Mouse (Mus musculus) stomach, postnatal 0 days (tissue): ENCODE data around the gene Rnf152.

ENCODE experiments used
- CTCF ChIP-seq: IDR thresholded peaks from 2 replicates; pipeline ENCODE4 v1.5.1; 2016; ENCODE audit warnings: antibody characterized with exemption, low read depth, mild to moderate bottlenecking, moderate library complexity
- EP300 ChIP-seq: optimal IDR thresholded peaks from 2 replicates; pipeline ENCODE3; 2016; ENCODE audit warnings: antibody characterized with exemption

- TF ChIP-seq CTCF (peak; percentile 39), EP300 (no peak)
Measured at GRCm38 (mm10) chr1:105356291-105357011, at the start of gene Rnf152.
